Mouse (Mus musculus): ENCODE results near the gene Tex50. TPM values are rescaled to one million over a fixed set of nuclear protein-coding genes. Genes with fewer than 3 reads are reported as not detected.

The Tex50 gene
- polyA plus RNA-seq, 1 experiment = not detected

GRCm38 (mm10) chr1:161130726-161131664 is 28.1 kb downstream of the Tex50 start, which contains the start of gene Klhl20:
Klhl20 (minus strand) TSS chr1:161131511.
- under 1% methylated on average over 41 of the region's 41 CpGs for WGBS
- peak; percentile 93 for DNase-seq (ENCODE audit: low read depth, low spot score)

- no peak for DNase-seq (ENCODE audit: low read depth, low spot score)
- WGBS = 71% methylated on average over 1 of the region's 1 CpGs
Observed at GRCm38 (mm10) chr1:161126461-161126860, 32.7 kb downstream of the Tex50 start.

GRCm38 (mm10) chr1:161122661-161123418 is 36.3 kb downstream of the Tex50 start:
- WGBS = 48% methylated on average over 10 of the region's 10 CpGs
- DNase-seq (ENCODE audit: low read depth, low spot score) = peak; percentile 11

- no peak for DNase-seq (ENCODE audit: low read depth, low spot score)
Observed at GRCm38 (mm10) chr1:161114591-161114990, 44.5 kb downstream of the Tex50 start.

GRCm38 (mm10) chr1:161109216-161109615 is 49.9 kb downstream of the Tex50 start:
- 89% methylated on average over 8 of the region's 8 CpGs for WGBS
- DNase-seq (ENCODE audit: low read depth, low spot score) = no peak

Other genes starting within 250 kb of the Tex50 start
- gene Serpinc1, start 180.7 kb downstream of the Tex50 start, polyA plus RNA-seq (2012; rRNA removed) = 0.38 and 1.2 TPM in 2 replicates
- 0.52 and 0.78 TPM in 2 replicates for gene Zbtb37, start 124.5 kb downstream of the Tex50 start, polyA plus RNA-seq (2012; rRNA removed)
- 24.1 and 26.5 TPM in 2 replicates for gene Dars2, start 88.7 kb downstream of the Tex50 start, polyA plus RNA-seq (2012; rRNA removed)
- gene Cenpl, start 88.6 kb downstream of the Tex50 start, polyA plus RNA-seq (2012; rRNA removed) = 3.5 and 4.3 TPM in 2 replicates
- gene Klhl20, start 27.8 kb downstream of the Tex50 start, polyA plus RNA-seq (2012; rRNA removed) = 5.0 and 5.9 TPM in 2 replicates
- gene Ankrd45, start 16.6 kb downstream of the Tex50 start, polyA plus RNA-seq (2012; rRNA removed) = 0.11 TPM in 1 of 2 replicates, not detected in the other
- 153 and 163 TPM in 2 replicates for gene Prdx6, start 91.9 kb upstream of the Tex50 start, polyA plus RNA-seq (2012; rRNA removed)
- gene Tnfsf4, start 236.1 kb upstream of the Tex50 start, polyA plus RNA-seq (2012; rRNA removed) = not detected in 2 replicates

Measured in large intestine, adult 2 months (tissue).